Mouse (Mus musculus): ENCODE measurements around the gene Gdf11. TPM values are rescaled to one million over a fixed set of nuclear protein-coding genes. Genes with fewer than 3 reads are reported as not detected.
A peak's percentile ranks its signal among the peaks of the same experiment; 100 is the strongest.

The Gdf11 gene
- polyA plus RNA-seq, 1 experiment from 2014 or later = 4.3 TPM

GRCm38 (mm10) chr10:128917400-128917799 lies 25.9 kb upstream of the Gdf11 start:
- no peak for ATAC-seq (ENCODE audit: insufficient number of reproducible peaks, low FRiP score)
- 86% methylated on average over 6 of the region's 6 CpGs for WGBS
- H3K36me3 ChIP-seq = peaks cover 54% of the 10 kb centered on the region

GRCm38 (mm10) chr10:128916665-128917064 lies 25.1 kb upstream of the Gdf11 start:
- H3K4me2 ChIP-seq = no peak overlapping the region
- no peak overlapping the region for H3K27ac ChIP-seq (ENCODE audit: poor library complexity, severe bottlenecking)
- 86% methylated on average over 3 of the region's 3 CpGs for WGBS
- ATAC-seq (ENCODE audit: insufficient number of reproducible peaks, low FRiP score) = no peak
- no peaks in the 10 kb centered on the region for H3K9me3 ChIP-seq (replicated peaks)
- peaks cover 41% of the 10 kb centered on the region for H3K4me1 ChIP-seq (replicated peaks)
- peaks cover 61% of the 10 kb centered on the region for H3K36me3 ChIP-seq
- H3K27me3 ChIP-seq (replicated peaks) = no peaks in the 10 kb centered on the region
- H3K9ac ChIP-seq = no peak overlapping the region
- H3K4me3 ChIP-seq = no peak overlapping the region

More at GRCm38 (mm10) chr10:128917400-128917799, 25.9 kb upstream of the Gdf11 start:
- H3K27ac ChIP-seq (ENCODE audit: poor library complexity, severe bottlenecking) = no peak overlapping the region
- no peak overlapping the region for H3K4me3 ChIP-seq
- H3K4me2 ChIP-seq = no peak overlapping the region
- H3K4me1 ChIP-seq (replicated peaks) = peaks cover 42% of the 10 kb centered on the region
- no peak overlapping the region for H3K9ac ChIP-seq
- H3K27me3 ChIP-seq (replicated peaks) = no peaks in the 10 kb centered on the region
- H3K9me3 ChIP-seq (replicated peaks) = no peaks in the 10 kb centered on the region

GRCm38 (mm10) chr10:128915550-128915949 lies 24.0 kb upstream of the Gdf11 start:
- peaks cover 66% of the 10 kb centered on the region for H3K36me3 ChIP-seq

GRCm38 (mm10) chr10:128913696-128914095 lies 22.2 kb upstream of the Gdf11 start:
- WGBS = 86% methylated on average over 12 of the region's 12 CpGs

More at GRCm38 (mm10) chr10:128915550-128915949, 24.0 kb upstream of the Gdf11 start:
- H3K9ac ChIP-seq = no peak overlapping the region
- H3K9me3 ChIP-seq (replicated peaks) = no peaks in the 10 kb centered on the region
- no peak for ATAC-seq (ENCODE audit: insufficient number of reproducible peaks, low FRiP score)
- no peaks in the 10 kb centered on the region for H3K27me3 ChIP-seq (replicated peaks)
- WGBS = 93% methylated on average over 2 of the region's 2 CpGs
- H3K4me2 ChIP-seq = no peak overlapping the region
- no peak overlapping the region for H3K4me3 ChIP-seq
- H3K27ac ChIP-seq (ENCODE audit: poor library complexity, severe bottlenecking) = no peak overlapping the region
- peaks cover 41% of the 10 kb centered on the region for H3K4me1 ChIP-seq (replicated peaks)

GRCm38 (mm10) chr10:128913219-128913618 lies 21.7 kb upstream of the Gdf11 start:
- ATAC-seq (ENCODE audit: insufficient number of reproducible peaks, low FRiP score) = no peak
- Histone ChIP-seq H3K4me3 (no peak overlapping the region), H3K27me3 (replicated peaks) (no peaks in the 10 kb centered on the region), H3K4me2 (no peak overlapping the region), H3K4me1 (replicated peaks) (peaks cover 39% of the 10 kb centered on the region), H3K9me3 (replicated peaks) (no peaks in the 10 kb centered on the region), H3K27ac (ENCODE audit: poor library complexity, severe bottlenecking) (0 out of 2 replicates have a peak overlapping the region, but pooled peaks have one; percentile 0), H3K9ac (no peak overlapping the region), H3K36me3 (peaks cover 64% of the 10 kb centered on the region)
- 8% methylated on average over 5 of the region's 5 CpGs for WGBS

More at GRCm38 (mm10) chr10:128913696-128914095, 22.2 kb upstream of the Gdf11 start:
- Histone ChIP-seq H3K9me3 (replicated peaks) (no peaks in the 10 kb centered on the region), H3K27me3 (replicated peaks) (no peaks in the 10 kb centered on the region), H3K4me1 (replicated peaks) (peaks cover 39% of the 10 kb centered on the region), H3K4me3 (no peak overlapping the region), H3K4me2 (no peak overlapping the region), H3K9ac (no peak overlapping the region), H3K27ac (ENCODE audit: poor library complexity, severe bottlenecking) (no peak overlapping the region), H3K36me3 (peaks cover 66% of the 10 kb centered on the region)
- no peak for ATAC-seq (ENCODE audit: insufficient number of reproducible peaks, low FRiP score)

GRCm38 (mm10) chr10:128912791-128913190 lies 21.3 kb upstream of the Gdf11 start:
- Histone ChIP-seq H3K4me3 (no peak overlapping the region), H3K9ac (no peak overlapping the region), H3K27ac (ENCODE audit: poor library complexity, severe bottlenecking) (0 out of 2 replicates have a peak overlapping the region, but pooled peaks have one; percentile 0), H3K4me2 (no peak overlapping the region), H3K27me3 (replicated peaks) (no peaks in the 10 kb centered on the region), H3K4me1 (replicated peaks) (peaks cover 38% of the 10 kb centered on the region), H3K36me3 (peaks cover 59% of the 10 kb centered on the region), H3K9me3 (replicated peaks) (no peaks in the 10 kb centered on the region)
- no peak for ATAC-seq (ENCODE audit: insufficient number of reproducible peaks, low FRiP score)
- WGBS = 74% methylated on average over 4 of the region's 4 CpGs

- WGBS = 77% methylated on average over 4 of the region's 4 CpGs
- no peak overlapping the region for H3K9ac ChIP-seq
- no peak for ATAC-seq (ENCODE audit: insufficient number of reproducible peaks, low FRiP score)
- H3K9me3 ChIP-seq (replicated peaks) = no peaks in the 10 kb centered on the region
- H3K4me2 ChIP-seq = no peak overlapping the region
- no peaks in the 10 kb centered on the region for H3K27me3 ChIP-seq (replicated peaks)
- H3K27ac ChIP-seq (ENCODE audit: poor library complexity, severe bottlenecking) = no peak overlapping the region
- H3K4me3 ChIP-seq = no peak overlapping the region
- H3K36me3 ChIP-seq = peaks cover 54% of the 10 kb centered on the region
- peaks cover 36% of the 10 kb centered on the region for H3K4me1 ChIP-seq (replicated peaks)
Observed at GRCm38 (mm10) chr10:128912268-128912667, 20.8 kb upstream of the Gdf11 start.

- Histone ChIP-seq H3K36me3 (peaks cover 46% of the 10 kb centered on the region), H3K4me2 (peak overlapping the region; percentile 73), H3K9me3 (replicated peaks) (no peaks in the 10 kb centered on the region), H3K9ac (0 out of 2 replicates have a peak overlapping the region, but pooled peaks have one; percentile 97), H3K4me3 (peak overlapping the region; percentile 89), H3K4me1 (replicated peaks) (peaks cover 36% of the 10 kb centered on the region), H3K27me3 (replicated peaks) (no peaks in the 10 kb centered on the region), H3K27ac (ENCODE audit: poor library complexity, severe bottlenecking) (no peak overlapping the region)
- ATAC-seq (ENCODE audit: insufficient number of reproducible peaks, low FRiP score) = no peak
- 85% methylated on average over 6 of the region's 6 CpGs for WGBS
Observed at GRCm38 (mm10) chr10:128911430-128911829, 19.9 kb upstream of the Gdf11 start.

GRCm38 (mm10) chr10:128910066-128910841 lies 18.7 kb upstream of the Gdf11 start:
- H3K36me3 ChIP-seq = peaks cover 38% of the 10 kb centered on the region
- H3K9me3 ChIP-seq (replicated peaks) = no peaks in the 10 kb centered on the region
- peak overlapping the region; percentile 84 for H3K27ac ChIP-seq (ENCODE audit: poor library complexity, severe bottlenecking)
- 2% methylated on average over 51 of the region's 66 CpGs for WGBS
- no peaks in the 10 kb centered on the region for H3K27me3 ChIP-seq (replicated peaks)
- H3K4me2 ChIP-seq = peak overlapping the region; percentile 73
- peak; percentile 29 for ATAC-seq (ENCODE audit: insufficient number of reproducible peaks, low FRiP score)
- peak overlapping the region; percentile 89 for H3K4me3 ChIP-seq
- peaks cover 36% of the 10 kb centered on the region for H3K4me1 ChIP-seq (replicated peaks)
- H3K9ac ChIP-seq = peak overlapping the region; percentile 97

GRCm38 (mm10) chr10:128909567-128910028 lies 18.1 kb upstream of the Gdf11 start:
- H3K9ac ChIP-seq = peak overlapping the region; percentile 97
- peak overlapping the region; percentile 89 for H3K4me3 ChIP-seq
- no peaks in the 10 kb centered on the region for H3K9me3 ChIP-seq (replicated peaks)
- H3K27me3 ChIP-seq (replicated peaks) = no peaks in the 10 kb centered on the region
- H3K27ac ChIP-seq (ENCODE audit: poor library complexity, severe bottlenecking) = peak overlapping the region; percentile 84
- H3K4me2 ChIP-seq = peak overlapping the region; percentile 73
- under 1% methylated on average over 35 of the region's 41 CpGs for WGBS
- peaks cover 31% of the 10 kb centered on the region for H3K36me3 ChIP-seq
- H3K4me1 ChIP-seq (replicated peaks) = peaks cover 36% of the 10 kb centered on the region
- peak; percentile 92 for ATAC-seq (ENCODE audit: insufficient number of reproducible peaks, low FRiP score)

- peaks cover 36% of the 10 kb centered on the region for H3K4me1 ChIP-seq (replicated peaks)
- WGBS = 63% methylated on average over 13 of the region's 13 CpGs
- peaks cover 24% of the 10 kb centered on the region for H3K36me3 ChIP-seq
- H3K27me3 ChIP-seq (replicated peaks) = no peaks in the 10 kb centered on the region
- peak overlapping the region; percentile 97 for H3K9ac ChIP-seq
- peak overlapping the region; percentile 73 for H3K4me2 ChIP-seq
- H3K9me3 ChIP-seq (replicated peaks) = no peaks in the 10 kb centered on the region
- H3K4me3 ChIP-seq = peak overlapping the region; percentile 89
- no peak for ATAC-seq (ENCODE audit: insufficient number of reproducible peaks, low FRiP score)
- H3K27ac ChIP-seq (ENCODE audit: poor library complexity, severe bottlenecking) = peak overlapping the region; percentile 84
Observed at GRCm38 (mm10) chr10:128908778-128909448, 17.4 kb upstream of the Gdf11 start.

Measured in heart, embryonic 12.5 days (tissue).